Mouse (Mus musculus) hindbrain, embryonic 12.5 days (tissue): ENCODE data around the gene Gm6169. TPM values are rescaled to one million over a fixed set of nuclear protein-coding genes. Genes with fewer than 3 reads are reported as not detected.

Experiments
- polyA plus RNA-seq: library from polyadenylated mRNA; unstranded; fragments of >200 nt; fragmentation: Nextera tagmentation; extraction: Ambion mirVana; gene quantifications from 2 replicates; pipeline ENCODE4 v1.2.1, GENCODE M21; 2016

Gene Gm6169
- polyA plus RNA-seq, 1 experiment from 2014 or later: 1.4 TPM

Other genes starting within 250 kb of the Gm6169 start
- gene Gcnt4, start 174.5 kb downstream of the Gm6169 start, polyA plus RNA-seq: 0.34 and 0.40 TPM in 2 replicates
- not detected in 2 replicates for gene 1700029F12Rik, start 64.9 kb downstream of the Gm6169 start, polyA plus RNA-seq
- 14.8 and 14.9 TPM in 2 replicates for gene Fam169a, start 32.0 kb downstream of the Gm6169 start, polyA plus RNA-seq
- gene Gfm2, start 38.7 kb upstream of the Gm6169 start, polyA plus RNA-seq: 36.4 and 37.6 TPM in 2 replicates
- gene Nsa2, start 38.7 kb upstream of the Gm6169 start, polyA plus RNA-seq: 52.6 and 58.9 TPM in 2 replicates
- 25.8 and 29.3 TPM in 2 replicates for gene Hexb, start 99.1 kb upstream of the Gm6169 start, polyA plus RNA-seq
- 28.8 and 29.1 TPM in 2 replicates for gene Enc1, start 141.9 kb upstream of the Gm6169 start, polyA plus RNA-seq